Mouse (Mus musculus): ENCODE measurements at regions not wholly inside any gene's neighbourhood (a gene's known extent, or its start where the extent isn't known, plus 50 kb on each side); places are given as distances from the start of the nearest gene placed in this dataset.

GRCm38 (mm10) chr2:42794776-42795175 lies 141.4 kb upstream of the Lrp1b start:
- DNase-seq (ENCODE audit: low read depth, low spot score) = no peak

- DNase-seq (ENCODE audit: low read depth, low spot score) = no peak
Observed at GRCm38 (mm10) chr2:42784065-42784464, 130.6 kb upstream of the Lrp1b start.

- DNase-seq (ENCODE audit: low read depth, low spot score) = peak; percentile 77
Observed at GRCm38 (mm10) chr2:42740513-42740912, 87.1 kb upstream of the Lrp1b start.
